Mouse (Mus musculus): ENCODE measurements around the gene D930007J09Rik.

GRCm38 (mm10) chr13:32828886-32829285 lies 26.2 kb upstream of the D930007J09Rik start:
- TF ChIP-seq CTCF (conservative IDR thresholded peaks at IDR 0.05 in 1 of 2, IDR thresholded peaks at IDR 0.05 in 1 of 2; ENCODE audit: low read depth in 2 of 2, low read length in 2 of 2) (no peak), POLR2AphosphoS2 (IDR thresholded peaks at IDR 0.05; ENCODE audit: low read depth, low read length) (no peak), EP300 (IDR thresholded peaks at IDR 0.05; ENCODE audit: low read length) (no peak), POLR2A (IDR thresholded peaks at IDR 0.05; ENCODE audit: low read depth, low read length) (no peak), RCOR1 (conservative IDR thresholded peaks at IDR 0.05; ENCODE audit: low read depth, low read length) (no peak), ZNF384 (IDR thresholded peaks at IDR 0.05; ENCODE audit: low read depth, low read length) (no peak), ZKSCAN1 (IDR thresholded peaks at IDR 0.05; ENCODE audit: borderline replicate concordance, low read depth, low read length) (no peak), USF2 (conservative IDR thresholded peaks at IDR 0.05; ENCODE audit: low read depth, low read length) (no peak), ZC3H11A (IDR thresholded peaks at IDR 0.05; ENCODE audit: low read depth, low read length) (no peak), TCF12 (IDR thresholded peaks at IDR 0.05; ENCODE audit: low read depth, low read length) (no peak), SIN3A (IDR thresholded peaks at IDR 0.05; ENCODE audit: low read length) (no peak)

Data from CH12.LX (cell line).